ENCODE assay signal across 14 mouse cellular contexts in genomic region chr1:82836342-82837217, GRCm38 (mm10). TPM values are rescaled to one million over a fixed set of nuclear protein-coding genes. Genes with fewer than 3 reads are reported as not detected.
DNase-seq lines count a peak whose midpoint lies in the region; ATAC-seq and TF ChIP-seq lines count a peak whose summit lies in the region.
"Had no signal": no experiment of that assay in that cellular context is flagged by ENCODE, and none has a peak within 500 bp of the region (broad histone marks: within the 10 kb centered on the region; RNA-seq: fewer than 3 reads in every experiment).

No protein-coding gene starts in this region.

- TF ChIP-seq EP300 in stomach, postnatal 0 days (optimal IDR thresholded peaks at IDR 0.05), result no peak

- H3K9me3 ChIP-seq in stomach, embryonic 15.5 days, result no peaks in the 10 kb centered on the region
- no peaks in the 10 kb centered on the region for H3K9me3 ChIP-seq in stomach, postnatal 0 days (ENCODE audit: control insufficient read depth, low read length)
- no peaks in the 10 kb centered on the region for H3K9me3 ChIP-seq in liver, embryonic 11.5 days (ENCODE audit: control insufficient read depth, low read length)

- TF ChIP-seq POLR2A in small intestine, adult 2 months (IDR thresholded peaks at IDR 0.05; ENCODE audit: low read depth, low read length), result no peak

- WGBS in stomach, embryonic 15.5 days, result 70% methylated on average over 13 of the region's 13 CpGs
- 77% methylated on average over 13 of the region's 13 CpGs for WGBS in stomach, postnatal 0 days
- WGBS in liver, embryonic 11.5 days, result 52% methylated on average over 13 of the region's 13 CpGs
- WGBS in small intestine, adult 2 months, result 79% methylated on average over 13 of the region's 13 CpGs

- H3K27me3 ChIP-seq in stomach, embryonic 15.5 days (replicated peaks), result no peaks in the 10 kb centered on the region
- no peaks in the 10 kb centered on the region for H3K27me3 ChIP-seq in stomach, postnatal 0 days (ENCODE audit: control insufficient read depth, insufficient read depth, low read length)
- H3K27me3 ChIP-seq in liver, embryonic 11.5 days (replicated peaks; ENCODE audit: control insufficient read depth, insufficient read depth, low read length), result no peaks in the 10 kb centered on the region
- no peaks in the 10 kb centered on the region for H3K27me3 ChIP-seq in small intestine, adult 2 months (ENCODE audit: control insufficient read depth, insufficient read depth, low read length)

- no peak overlapping the region for H3K4me2 ChIP-seq in stomach, embryonic 15.5 days
- no peak overlapping the region for H3K4me2 ChIP-seq in stomach, postnatal 0 days (replicated peaks; ENCODE audit: low read depth)
- peak overlapping the region; percentile 55 for H3K4me2 ChIP-seq in liver, embryonic 11.5 days

- H3K4me3 ChIP-seq in stomach, embryonic 15.5 days (replicated peaks), result no peak overlapping the region
- no peak overlapping the region for H3K4me3 ChIP-seq in stomach, postnatal 0 days (ENCODE audit: low read depth, low read length)
- no peak overlapping the region for H3K4me3 ChIP-seq in liver, embryonic 11.5 days (ENCODE audit: low read depth, low read length)
- no peak overlapping the region for H3K4me3 ChIP-seq in small intestine, adult 2 months (ENCODE audit: low read depth, low read length)

- H3K4me1 ChIP-seq in stomach, embryonic 15.5 days, result peaks cover 3% of the 10 kb centered on the region
- 0 out of 2 replicates have a peak, but pooled peaks cover 3% of the 10 kb centered on the region for H3K4me1 ChIP-seq in stomach, postnatal 0 days (replicated peaks; ENCODE audit: control insufficient read depth, insufficient read depth)
- peaks cover 55% of the 10 kb centered on the region for H3K4me1 ChIP-seq in liver, embryonic 11.5 days (replicated peaks; ENCODE audit: control insufficient read depth, insufficient read depth, low read length)
- peaks cover 16% of the 10 kb centered on the region for H3K4me1 ChIP-seq in small intestine, adult 2 months (ENCODE audit: control insufficient read depth, insufficient read depth, insufficient read length, low read length)

- no peak for TF ChIP-seq CTCF in stomach, postnatal 0 days (IDR thresholded peaks at IDR 0.05; ENCODE audit: low read depth)
- no peak for TF ChIP-seq CTCF in small intestine, adult 2 months (IDR thresholded peaks at IDR 0.05; ENCODE audit: extremely low read depth, insufficient read length, insufficient replicate concordance, low read depth, low read length)

- H3K27ac ChIP-seq in stomach, embryonic 15.5 days, result no peak overlapping the region
- H3K27ac ChIP-seq in stomach, postnatal 0 days (replicated peaks), result no peak overlapping the region
- H3K27ac ChIP-seq in liver, embryonic 11.5 days (ENCODE audit: low read depth, low read length), result peak overlapping the region; percentile 95
- H3K27ac ChIP-seq in small intestine, adult 2 months (ENCODE audit: insufficient read depth, low read depth, low read length), result peak overlapping the region; percentile 39; the same call in 1 of the 2 replicates
- H3K27ac ChIP-seq: kidney, postnatal 0 days had no signal

- H3K9ac ChIP-seq in stomach, embryonic 15.5 days, result no peak overlapping the region
- no peak overlapping the region for H3K9ac ChIP-seq in stomach, postnatal 0 days (ENCODE audit: low read length)
- H3K9ac ChIP-seq in liver, embryonic 11.5 days (ENCODE audit: low read depth, low read length), result peak overlapping the region; percentile 55

- ATAC-seq in stomach, embryonic 15.5 days (ENCODE audit: insufficient read depth, low FRiP score, low read depth), result peak; percentile 12; the same call in 1 of the 2 replicates
- ATAC-seq in stomach, postnatal 0 days (ENCODE audit: low FRiP score, low TSS enrichment), result no peak
- peak; percentile 78 for ATAC-seq in liver, embryonic 11.5 days (replicated peaks; ENCODE audit: low FRiP score)

- no peaks in the 10 kb centered on the region for H3K36me3 ChIP-seq in stomach, embryonic 15.5 days
- H3K36me3 ChIP-seq in stomach, postnatal 0 days (ENCODE audit: control insufficient read depth, insufficient read depth, low read length), result no peaks in the 10 kb centered on the region
- no peaks in the 10 kb centered on the region for H3K36me3 ChIP-seq in liver, embryonic 11.5 days (ENCODE audit: control insufficient read depth, insufficient read depth, low read length)
- no peaks in the 10 kb centered on the region for H3K36me3 ChIP-seq in small intestine, adult 2 months (ENCODE audit: control insufficient read depth, insufficient read depth, low read length)

- peak; percentile 76 for DNase-seq in heart, adult 11 months
- no peak for DNase-seq in heart, postnatal 4 days
- no peak for DNase-seq in stomach, postnatal 0 days (ENCODE audit: low spot score)
- peak; percentile 63 for DNase-seq in liver, embryonic 11.5 days (ENCODE audit: low spot score)
- DNase-seq in thymus, postnatal 4 days, result no peak
- no peak for DNase-seq in left cerebral cortex, adult 8-10 months (ENCODE audit: low spot score in 2 of 2)
- DNase-seq: cerebellum, adult 8-10 months; embryo, embryonic 11 days; heart, postnatal 36 days; lung, adult 18-20 months; right cerebral cortex, postnatal 25 days had no signal

RNA-seq across cellular contexts. Expression of gene Agfg1, which starts 2.7 kb away (rescaled TPM):
- total RNA-seq in heart, postnatal 4 days (2021), result 10 to 100 TPM; 48.5 to 50.8 TPM
- polyA plus RNA-seq in stomach, embryonic 15.5 days (2015; fragmentation: Nextera tagmentation; extraction: Ambion mirVana), result 27.0 and 27.9 TPM in 2 replicates
- polyA plus RNA-seq in stomach, postnatal 0 days (2015; fragmentation: Nextera tagmentation; extraction: Ambion mirVana), result 18.2 and 18.8 TPM in 2 replicates
- polyA plus RNA-seq in liver, embryonic 11.5 days (2014; fragmentation: Nextera tagmentation; extraction: Ambion mirVana), result 47.6 and 58.7 TPM in 2 replicates
- 28.4 and 46.7 TPM in 2 replicates for polyA plus RNA-seq in small intestine, adult 2 months (2012; rRNA removed)
- total RNA-seq in left cerebral cortex, adult 8-10 months (2022), result 10 to 100 TPM; 59.0 to 69.1 (median 62.1) TPM

Comparison
In these comparisons a context has a peak if more than half of its experiments do, and no peak if none do; other contexts are left out.
1. DNase-seq: peak in heart, adult 11 months (single experiment) and liver, embryonic 11.5 days (single experiment); none in heart, postnatal 4 days (single experiment), stomach, postnatal 0 days (single experiment), thymus, postnatal 4 days (single experiment) and left cerebral cortex, adult 8-10 months (0 of 2).
2. H3K27ac ChIP-seq: peak in liver, embryonic 11.5 days (single experiment) and small intestine, adult 2 months (single experiment); none in stomach, embryonic 15.5 days (single experiment) and stomach, postnatal 0 days (single experiment).